Mouse (Mus musculus) heart, postnatal 0 days (tissue): ENCODE measurements around the gene Ccnd1. TPM values are rescaled to one million over a fixed set of nuclear protein-coding genes. Genes with fewer than 3 reads are reported as not detected.

ENCODE experiments used
- ATAC-seq: fragments of 200-750 bp; cut with Nextera tagmentation; 2 replicates; pipeline ENCODE4 v1.8.0; 2017; ENCODE audit warnings: low read depth, moderate number of reproducible peaks, moderate library complexity; ENCODE audit not compliant: insufficient read depth
- DNase-seq: peaks from one replicate; pipeline ENCODE4 v3.0.0-alpha.2; 2016; ENCODE audit warnings: low spot score
- H3K27ac ChIP-seq: fragments of 300-500 bp; sonication (generic); 2 replicates; pipeline ENCODE4 v1.5.1; 2014; ENCODE audit warnings: low read depth, mild to moderate bottlenecking
- H3K27me3 ChIP-seq: fragments of 300-500 bp; sonication (generic); 2 replicates; pipeline ENCODE4 v1.6.1; 2014; ENCODE audit warnings: low read length, mixed read lengths; ENCODE audit not compliant: control insufficient read depth, insufficient read depth
- H3K36me3 ChIP-seq: fragments of 300-500 bp; sonication (generic); replicated peaks from 2 replicates; pipeline ENCODE4 v1.6.1; 2014; ENCODE audit warnings: low read length, mixed read lengths; ENCODE audit not compliant: control insufficient read depth, insufficient read depth
- H3K4me1 ChIP-seq: fragments of 300-500 bp; sonication (generic); 2 replicates; pipeline ENCODE4 v1.6.1; 2014; ENCODE audit warnings: antibody characterized with exemption; ENCODE audit not compliant: control insufficient read depth, insufficient read depth
- H3K4me2 ChIP-seq: fragments of 300-500 bp; sonication (generic); 2 replicates; pipeline ENCODE4 v1.6.1; 2014; ENCODE audit warnings: low read depth, mild to moderate bottlenecking, low read length, moderate library complexity
- H3K4me3 ChIP-seq: fragments of 300-500 bp; sonication (generic); 2 replicates; pipeline ENCODE4 v1.5.1; 2014; ENCODE audit warnings: low read depth, low read length
- H3K9ac ChIP-seq: fragments of 300-500 bp; sonication (generic); replicated peaks from 2 replicates; pipeline ENCODE4 v1.6.1; 2014; ENCODE audit warnings: low read depth, low read length, mixed read lengths
- H3K9me3 ChIP-seq: fragments of 300-500 bp; sonication (generic); replicated peaks from 2 replicates; pipeline ENCODE4 v1.6.1; 2016; ENCODE audit warnings: low read length; ENCODE audit not compliant: control insufficient read depth
- CTCF ChIP-seq: IDR thresholded peaks from 2 replicates; pipeline ENCODE4 v1.5.1; 2016; ENCODE audit warnings: antibody characterized with exemption, control low read depth, low read depth
- EP300 ChIP-seq: IDR thresholded peaks from 2 replicates; pipeline ENCODE4 v1.6.1; 2016; ENCODE audit warnings: antibody characterized with exemption, low read depth
- WGBS: fragments of 180-500 bp; shearing (Covaris S2); extraction: QIAGEN DNeasy Blood & Tissue Kit; methylation state at CpG from one replicate; pipeline ENCODE4 v1.1.7; 2014; 5-methylcytosine and 5-hydroxymethylcytosine counted together
- polyA plus RNA-seq: library from polyadenylated mRNA; unstranded; fragments of >200 nt; fragmentation: Nextera tagmentation; extraction: Ambion mirVana; gene quantifications from 2 replicates; pipeline ENCODE4 v1.2.1, GENCODE M21; 2015
- total RNA-seq: library from RNA; depleted of rRNA; stranded (reverse); fragments of >200 nt; gene quantifications from 2 replicates; pipeline ENCODE4 v1.2.3, GENCODE M21; 2014; ENCODE audit warnings: low replicate concordance

The Ccnd1 gene
- total and polyA plus RNA-seq, 2 experiments from 2014 or later = 61.7 to 68.2 TPM

DNA sequence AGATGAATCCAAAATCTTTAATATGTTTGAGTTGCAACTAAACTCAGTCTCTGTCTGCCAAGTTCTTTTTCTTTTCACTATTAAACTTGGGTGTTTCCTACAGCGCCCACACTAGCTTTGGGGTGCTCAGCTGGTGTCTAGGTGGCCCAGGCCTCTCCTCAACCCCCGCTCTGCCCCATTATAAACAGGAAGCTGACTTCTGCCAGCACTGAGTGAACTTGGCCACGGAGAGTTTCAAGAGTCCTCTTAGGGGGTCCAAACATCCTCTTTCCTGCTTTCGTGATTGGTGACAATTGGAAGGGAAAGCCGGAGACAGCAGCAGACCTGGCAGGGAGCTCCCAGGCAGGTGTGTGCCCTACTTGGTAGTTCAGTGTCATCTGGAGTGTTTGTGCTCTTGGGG, 40.1 kb upstream of the Ccnd1 start:
- no peak overlapping the region for H3K4me2 ChIP-seq
- no peaks in the 10 kb centered on the region for H3K27me3 ChIP-seq
- H3K27ac ChIP-seq = no peak overlapping the region
- TF ChIP-seq EP300 (no peak), CTCF (no peak)
- H3K36me3 ChIP-seq = no peaks in the 10 kb centered on the region
- no peaks in the 10 kb centered on the region for H3K9me3 ChIP-seq
- no peak overlapping the region for H3K4me3 ChIP-seq
- 64% methylated on average over 5 of the region's 5 CpGs for WGBS
- ATAC-seq (no peak), DNase-seq (no peak)
- no peak overlapping the region for H3K9ac ChIP-seq
- H3K4me1 ChIP-seq = no peaks in the 10 kb centered on the region; the same call in 1 of the 2 replicates

DNA sequence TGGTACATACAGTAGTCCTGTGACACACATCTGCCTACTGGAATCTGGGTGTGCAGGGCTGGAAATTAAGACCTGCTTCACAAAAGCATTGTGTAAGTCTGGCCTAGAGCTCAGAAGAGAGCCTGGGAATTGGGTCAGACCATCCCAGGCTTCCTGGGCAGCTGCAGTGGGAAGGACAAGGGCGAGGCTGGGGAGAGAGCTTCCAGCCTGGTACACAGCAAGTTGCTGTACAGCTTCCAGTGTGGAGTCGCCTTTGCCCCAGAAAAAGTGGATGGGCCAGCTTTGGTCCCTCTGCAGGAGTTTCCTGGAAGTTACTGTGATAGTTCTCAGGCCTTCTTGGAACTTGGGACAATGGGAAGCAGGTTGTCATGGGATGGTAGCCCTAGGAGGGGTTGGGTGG, 37.4 kb upstream of the Ccnd1 start:
- ATAC-seq = 0 out of 2 replicates have a peak, but pooled peaks have one; percentile 15
- H3K4me3 ChIP-seq = no peak overlapping the region
- TF ChIP-seq EP300 (no peak), CTCF (no peak)
- H3K9ac ChIP-seq = no peak overlapping the region
- no peaks in the 10 kb centered on the region for H3K36me3 ChIP-seq
- DNase-seq = no peak
- no peaks in the 10 kb centered on the region for H3K9me3 ChIP-seq
- H3K27me3 ChIP-seq = no peaks in the 10 kb centered on the region
- H3K4me2 ChIP-seq = no peak overlapping the region
- no peak overlapping the region for H3K27ac ChIP-seq
- H3K4me1 ChIP-seq = no peaks in the 10 kb centered on the region; the same call in 1 of the 2 replicates
- 68% methylated on average over 2 of the region's 2 CpGs for WGBS

DNA sequence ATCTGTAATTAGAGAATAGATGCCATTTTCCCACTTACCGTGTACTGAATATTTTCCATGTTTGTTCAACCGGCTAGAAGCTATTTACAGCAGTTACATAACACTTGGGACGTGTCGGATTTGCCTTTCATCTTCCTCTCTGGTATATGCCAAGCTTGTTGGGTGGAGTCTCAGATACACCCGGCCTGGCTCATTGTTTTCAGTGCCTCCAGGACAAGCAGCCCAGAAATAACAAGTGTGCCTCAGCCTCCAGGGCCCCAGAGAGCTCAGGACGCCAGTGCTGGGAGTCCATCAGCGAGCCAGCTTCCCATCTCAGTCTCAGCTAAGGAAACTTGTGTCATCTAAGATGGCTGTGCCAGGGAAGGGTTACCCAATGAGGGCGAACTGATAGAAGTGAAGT, 33.7 kb upstream of the Ccnd1 start:
- H3K4me1 ChIP-seq = no peaks in the 10 kb centered on the region

DNA sequence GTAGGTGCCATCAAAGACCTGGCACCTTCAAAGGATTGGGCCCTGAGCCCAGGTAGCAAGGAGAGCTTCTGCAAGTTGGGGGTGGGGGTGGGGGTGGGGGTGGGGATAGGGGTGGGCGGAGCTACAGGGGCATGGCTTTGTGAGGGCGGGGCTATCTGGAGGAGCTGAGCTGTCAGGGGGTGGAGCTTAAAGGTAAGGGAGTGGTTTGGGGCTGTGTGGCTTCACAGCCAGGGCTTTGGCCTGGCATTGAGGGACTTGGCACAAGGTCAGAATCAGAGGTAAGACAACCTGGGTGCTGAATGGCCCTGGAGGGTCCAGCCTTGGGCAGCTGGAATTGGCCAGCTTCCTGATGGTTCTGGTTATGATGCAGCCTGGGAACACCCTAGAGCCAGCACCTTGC, 32.0 kb upstream of the Ccnd1 start:
- no peaks in the 10 kb centered on the region for H3K9me3 ChIP-seq
- ATAC-seq = no peak
- no peak for TF ChIP-seq EP300
- TF ChIP-seq CTCF = no peak

More for the DNA sequence above, 33.7 kb upstream of the Ccnd1 start:
- H3K9ac ChIP-seq = no peak overlapping the region
- no peaks in the 10 kb centered on the region for H3K27me3 ChIP-seq
- H3K4me3 ChIP-seq = no peak overlapping the region
- H3K27ac ChIP-seq = no peak overlapping the region
- H3K4me2 ChIP-seq = no peak overlapping the region
- ATAC-seq (0 out of 2 replicates have a peak, but pooled peaks have one; percentile 26), DNase-seq (peak; percentile 11)
- H3K9me3 ChIP-seq = no peaks in the 10 kb centered on the region
- H3K36me3 ChIP-seq = no peaks in the 10 kb centered on the region
- 39% methylated on average over 8 of the region's 8 CpGs for WGBS
- no peak for TF ChIP-seq CTCF
- no peak for TF ChIP-seq EP300

DNA sequence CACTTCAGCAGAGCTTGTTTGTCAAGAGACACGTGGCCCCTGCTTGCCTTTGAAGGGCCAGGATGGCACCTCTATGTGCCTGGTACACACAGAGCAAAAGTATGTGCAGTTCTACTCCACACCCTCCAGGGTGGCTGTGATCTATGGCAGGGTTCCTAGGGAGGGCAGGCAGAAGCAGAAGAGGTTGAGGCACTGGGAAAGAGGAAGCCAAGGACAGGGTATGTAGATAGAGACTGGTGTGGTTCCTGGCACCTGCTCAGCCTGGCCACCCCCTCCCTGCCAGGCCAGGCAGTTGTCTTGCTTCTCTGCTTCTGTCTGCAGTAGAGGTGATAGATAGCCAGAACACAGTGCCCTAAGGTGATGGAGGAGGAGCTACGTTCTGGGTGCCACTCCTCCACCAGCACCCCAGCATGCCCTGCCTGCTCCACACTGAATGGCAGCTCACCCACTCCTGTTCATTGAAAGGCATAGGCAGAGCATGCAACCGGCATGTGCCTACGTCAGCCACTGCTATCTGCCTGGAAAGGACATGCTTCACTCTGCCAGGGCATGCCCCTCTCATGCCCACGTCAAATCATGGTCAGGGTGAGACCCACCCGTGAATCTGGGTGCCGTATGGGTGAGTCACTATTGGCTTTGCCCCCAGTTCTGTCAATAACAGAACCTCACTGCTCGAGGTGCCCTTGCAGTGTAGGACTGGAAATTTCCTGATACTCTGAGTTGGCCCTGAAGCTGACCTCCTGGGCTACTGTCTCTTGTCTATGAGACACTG, 31.5 kb upstream of the Ccnd1 start:
- no peak overlapping the region for H3K4me2 ChIP-seq
- H3K9ac ChIP-seq = no peak overlapping the region
- no peak overlapping the region for H3K27ac ChIP-seq
- no peak for TF ChIP-seq EP300
- H3K27me3 ChIP-seq = no peaks in the 10 kb centered on the region
- no peaks in the 10 kb centered on the region for H3K4me1 ChIP-seq
- no peak overlapping the region for H3K4me3 ChIP-seq
- DNase-seq = no peak
- H3K9me3 ChIP-seq = no peaks in the 10 kb centered on the region
- WGBS = 57% methylated on average over 8 of the region's 8 CpGs
- ATAC-seq = peak; percentile 42; the same call in 1 of the 2 replicates
- H3K36me3 ChIP-seq = no peaks in the 10 kb centered on the region

More for the DNA sequence above, 32.0 kb upstream of the Ccnd1 start:
- H3K4me1 ChIP-seq = no peaks in the 10 kb centered on the region
- no peak overlapping the region for H3K9ac ChIP-seq
- H3K36me3 ChIP-seq = no peaks in the 10 kb centered on the region
- WGBS = 22% methylated on average over 2 of the region's 2 CpGs
- no peaks in the 10 kb centered on the region for H3K27me3 ChIP-seq
- no peak for DNase-seq
- no peak overlapping the region for H3K4me3 ChIP-seq
- H3K4me2 ChIP-seq = no peak overlapping the region
- H3K27ac ChIP-seq = no peak overlapping the region

DNA sequence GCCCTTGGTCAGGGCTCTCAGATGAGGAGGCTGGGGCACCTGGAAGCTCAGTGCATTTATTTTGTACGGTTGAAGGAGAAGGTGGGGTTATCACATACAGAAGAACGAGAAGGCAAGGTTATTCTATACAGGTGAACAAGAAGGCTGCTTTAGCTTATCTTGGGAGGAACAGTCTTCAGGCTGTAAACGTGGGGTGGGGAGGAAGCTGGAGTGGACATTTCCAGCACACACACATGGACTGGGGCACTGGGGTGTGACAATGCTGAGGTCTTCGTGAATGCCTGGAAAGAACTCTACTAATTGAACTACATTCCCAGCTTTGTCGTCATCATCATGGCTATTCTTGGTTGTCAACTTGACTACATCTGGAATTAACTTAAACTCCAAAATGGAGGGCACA, 26.2 kb upstream of the Ccnd1 start:
- H3K4me3 ChIP-seq = no peak overlapping the region
- TF ChIP-seq EP300 (no peak), CTCF (no peak)
- no peaks in the 10 kb centered on the region for H3K36me3 ChIP-seq
- H3K4me1 ChIP-seq = no peaks in the 10 kb centered on the region
- 72% methylated on average over 5 of the region's 5 CpGs for WGBS
- DNase-seq (no peak), ATAC-seq (no peak)
- no peaks in the 10 kb centered on the region for H3K27me3 ChIP-seq
- H3K9ac ChIP-seq = no peak overlapping the region
- no peaks in the 10 kb centered on the region for H3K9me3 ChIP-seq
- H3K27ac ChIP-seq = no peak overlapping the region
- no peak overlapping the region for H3K4me2 ChIP-seq
